Mouse (Mus musculus) ES-E14 (cell line): ENCODE data around the gene Elf5. TPM values are rescaled to one million over a fixed set of nuclear protein-coding genes. Genes with fewer than 3 reads are reported as not detected.

ENCODE experiments used
- DNase-seq: peaks from one replicate; pipeline ENCODE4 v3.0.0-alpha.2; 2013; ENCODE audit warnings: low read depth, low spot score
- H3K27ac ChIP-seq: 2 replicates; pipeline ENCODE4 v1.5.1; 2012; ENCODE audit warnings: low read depth, mild to moderate bottlenecking, low read length, moderate library complexity, mixed read lengths; ENCODE audit not compliant: poor library complexity, insufficient read depth, severe bottlenecking
- H3K36me3 ChIP-seq: 2 replicates; pipeline ENCODE4 v1.6.1; 2012; ENCODE audit warnings: mild to moderate bottlenecking, low read length, moderate library complexity, mixed read lengths; ENCODE audit not compliant: control insufficient read depth, poor library complexity, insufficient read depth, severe bottlenecking
- H3K4me1 ChIP-seq, 2 experiments: fragments of 150-350 bp in 1 of 2; sonication (generic) in 1 of 2; 2 replicates each; pipeline ENCODE4 v1.6.1; 2012; ENCODE audit warnings: low read length in 2 of 2, mild to moderate bottlenecking in 1 of 2, mixed read lengths in 1 of 2; ENCODE audit not compliant: control insufficient read depth in 2 of 2, insufficient read depth in 2 of 2, poor library complexity in 1 of 2
- H3K4me3 ChIP-seq, 2 experiments: fragments of 150-350 bp in 1 of 2; sonication (generic) in 1 of 2; 2 replicates each; pipeline ENCODE4 v1.5.1; 2012; ENCODE audit warnings: low read length in 2 of 2, low read depth in 1 of 2, mild to moderate bottlenecking in 1 of 2, mixed read lengths in 1 of 2; ENCODE audit not compliant: insufficient read depth in 1 of 2, poor library complexity in 1 of 2, severe bottlenecking in 1 of 2
- H3K9ac ChIP-seq: 2 replicates; pipeline ENCODE4 v1.6.1; 2012; ENCODE audit warnings: low read depth, mild to moderate bottlenecking, low read length, mixed read lengths; ENCODE audit not compliant: poor library complexity, insufficient read depth, severe bottlenecking
- H3K9me3 ChIP-seq: fragments of 150-350 bp; sonication (generic); 2 replicates; pipeline ENCODE4 v1.6.1; 2012; ENCODE audit warnings: low read depth, mild to moderate bottlenecking, low read length; ENCODE audit not compliant: control insufficient read depth, insufficient read depth
- CHD2 ChIP-seq: IDR thresholded peaks from 2 replicates; pipeline ENCODE4 v1.6.1; 2014; ENCODE audit warnings: mild to moderate bottlenecking, low read depth, low read length, inconsistent platforms
- HCFC1 ChIP-seq: IDR thresholded peaks from 2 replicates; pipeline ENCODE4 v1.6.1; 2012; ENCODE audit warnings: low read length, inconsistent platforms, borderline replicate concordance; ENCODE audit not compliant: insufficient read depth
- MAFK ChIP-seq: IDR thresholded peaks from 2 replicates; pipeline ENCODE4 v1.6.1; 2014; ENCODE audit warnings: mild to moderate bottlenecking, low read depth, low read length, inconsistent platforms; ENCODE audit not compliant: insufficient read depth
- ZC3H11A ChIP-seq: IDR thresholded peaks from 2 replicates; pipeline ENCODE4 v1.6.1; 2012; ENCODE audit warnings: low read depth, mild to moderate bottlenecking, inconsistent platforms, low read length, borderline replicate concordance
- ZNF384 ChIP-seq: IDR thresholded peaks from 2 replicates; pipeline ENCODE4 v1.6.1; 2012; ENCODE audit warnings: low read depth, low read length, inconsistent platforms
- in situ Hi-C, 2 experiments: fragments of 600-800 bp; cut with MboI; formaldehyde crosslinking; loops; one replicate each; pipeline ENCODE4 v1.15.1; 2025; ENCODE audit warnings: low sequenced_read_pairs in 2 of 2, inconsistent platforms in 1 of 2; ENCODE audit not compliant: unreplicated experiment in 2 of 2
- total RNA-seq: library from RNA; depleted of rRNA; stranded (reverse); fragments of 300-350 nt; gene quantifications from 2 replicates; pipeline ENCODE4 v1.2.3, GENCODE M21; 2012

Gene Elf5
- total RNA-seq, 1 experiment = 0.45 TPM

DNA sequence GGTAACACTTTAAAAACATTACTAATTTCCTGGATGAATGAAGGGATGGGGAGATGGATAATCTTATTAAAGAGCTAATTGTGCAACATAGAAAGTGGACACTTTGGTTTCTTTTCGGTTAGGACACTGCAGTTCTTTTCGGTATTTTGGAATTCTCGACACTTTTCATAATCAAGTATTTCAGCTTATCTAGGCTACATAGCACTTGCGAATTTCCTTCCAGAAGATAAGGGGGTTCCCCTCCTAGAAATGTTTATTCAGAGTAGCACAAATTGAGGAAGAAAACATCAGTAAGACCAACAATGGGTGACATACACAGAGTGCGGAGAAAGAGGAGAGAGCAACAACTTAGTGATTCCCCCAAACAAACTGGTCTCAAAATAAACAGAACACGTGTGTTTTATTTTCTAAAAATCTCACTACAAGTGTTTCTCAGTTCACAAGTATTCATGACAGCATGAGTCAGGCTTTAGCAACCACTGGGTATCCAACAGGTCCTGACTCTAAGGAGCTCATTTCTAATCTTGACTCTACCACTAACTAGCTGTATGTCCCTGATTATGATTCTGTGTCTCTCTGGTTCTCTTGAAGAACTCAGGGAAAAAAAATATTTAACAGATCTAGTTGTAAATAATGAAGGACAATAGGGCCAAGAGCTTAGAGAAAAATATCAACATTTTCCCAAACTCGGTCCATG is 71.9 kb downstream of the Elf5 start:
- TF ChIP-seq HCFC1 (no peak), ZNF384 (no peak), MAFK (no peak), CHD2 (no peak), ZC3H11A (no peak)
- Histone ChIP-seq H3K4me3 (no peak overlapping the region), H3K4me1 (peaks cover 0 to 5% of the 10 kb centered on the region in 2 experiments; a peak in 1 of 4 replicates), H3K36me3 (no peaks in the 10 kb centered on the region; the same call in 1 of the 2 replicates), H3K27ac (no peak overlapping the region), H3K9ac (no peak overlapping the region), H3K9me3 (no peaks in the 10 kb centered on the region)
- no peak for DNase-seq
- in situ Hi-C loops = no loop called here

DNA sequence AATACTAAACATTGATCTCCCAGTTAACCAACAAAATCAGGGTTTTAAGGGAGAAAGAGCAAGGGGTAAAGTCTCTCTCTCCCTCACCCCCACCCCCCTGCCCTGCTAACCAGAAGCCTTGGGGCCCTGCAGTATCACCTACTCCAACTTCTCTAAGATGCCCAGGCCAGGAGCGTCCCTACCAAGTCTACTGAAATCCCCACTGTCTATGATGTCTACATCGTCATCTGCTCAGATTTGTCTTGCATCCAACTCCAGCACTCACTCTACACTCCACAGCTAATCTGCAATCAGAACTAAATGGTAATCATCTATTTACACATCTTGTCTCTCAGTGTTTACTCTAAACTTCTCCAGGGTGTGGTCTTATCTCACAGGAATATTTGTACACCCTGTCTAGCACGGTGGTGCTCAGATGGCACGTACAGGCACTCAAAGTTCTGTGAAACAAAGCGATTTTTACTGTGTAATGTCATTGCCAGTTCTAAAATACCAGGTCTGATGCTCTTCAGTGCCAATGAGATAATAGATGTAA is 72.6 kb downstream of the Elf5 start:
- peak overlapping the region; percentile 81 to 92 for H3K4me3 ChIP-seq
- H3K27ac ChIP-seq = no peak overlapping the region
- no peak overlapping the region for H3K9ac ChIP-seq
- no peaks in the 10 kb centered on the region; the same call in 1 of the 2 replicates for H3K36me3 ChIP-seq
- no peaks in the 10 kb centered on the region for H3K9me3 ChIP-seq
- no peak for DNase-seq
- peaks cover 0 to 5% of the 10 kb centered on the region in 2 experiments; a peak in 1 of 4 replicates for H3K4me1 ChIP-seq
- TF ChIP-seq CHD2 (no peak), ZC3H11A (no peak), HCFC1 (no peak)
- in situ Hi-C loops = no loop called here

DNA sequence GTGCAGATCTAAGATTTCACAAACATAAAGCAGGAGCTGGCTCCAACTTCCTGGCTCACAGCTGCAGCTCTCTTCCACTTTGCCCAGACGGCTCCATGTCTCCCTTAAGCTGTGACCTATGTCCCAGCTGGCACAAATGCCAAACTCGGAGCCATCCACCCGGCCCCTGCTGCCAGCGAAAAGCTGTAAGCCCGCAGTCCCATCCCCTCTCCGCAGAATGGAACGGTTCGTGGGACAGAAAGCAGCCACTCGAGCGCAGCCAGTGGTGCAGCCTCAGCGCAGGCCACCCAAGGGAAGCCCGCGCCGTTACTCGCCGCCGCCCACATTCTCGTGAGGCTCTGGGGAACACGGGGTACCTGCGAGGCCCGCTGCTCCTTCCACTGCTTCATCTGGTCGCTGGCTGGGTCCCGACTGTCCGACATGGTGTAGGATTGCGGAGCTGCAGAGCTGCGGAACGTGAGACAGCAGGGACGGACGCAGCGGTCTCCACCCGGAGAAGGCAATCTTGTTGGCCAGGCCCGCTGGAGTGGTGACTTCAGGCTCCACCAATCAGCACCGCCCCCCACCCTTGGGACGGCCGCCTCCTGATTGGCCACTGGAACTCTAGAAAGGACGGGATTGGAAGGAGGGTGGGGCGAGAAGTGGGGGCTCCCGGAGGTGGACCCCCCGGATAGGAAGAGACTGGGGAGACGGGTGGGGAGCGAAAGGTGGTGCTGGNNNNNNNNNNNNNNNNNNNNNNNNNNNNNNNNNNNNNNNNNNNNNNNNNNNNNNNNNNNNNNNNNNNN is 73.3 kb downstream of the Elf5 start, which contains the start of gene Cat:
Gene Cat, minus strand, starts transcription at position 544 of the 785 bp plus-strand sequence.
- Histone ChIP-seq H3K9me3 (no peaks in the 10 kb centered on the region), H3K4me1 (peaks cover 0 to 5% of the 10 kb centered on the region in 2 experiments; a peak in 1 of 4 replicates), H3K9ac (peak within 1 kb of the TSS; percentile 84), H3K36me3 (no peaks in the 10 kb centered on the region; the same call in 1 of the 2 replicates), H3K27ac (peak within 1 kb of the TSS; percentile 1; the same call in 1 of the 2 replicates), H3K4me3 (peak within 1 kb of the TSS; percentile 81 to 92)
- peak; percentile 79 for DNase-seq
- in situ Hi-C loops = no loop called here
- TF ChIP-seq MAFK (no peak), CHD2 (peak; percentile 51; the same call in 1 of the 2 replicates)

DNA sequence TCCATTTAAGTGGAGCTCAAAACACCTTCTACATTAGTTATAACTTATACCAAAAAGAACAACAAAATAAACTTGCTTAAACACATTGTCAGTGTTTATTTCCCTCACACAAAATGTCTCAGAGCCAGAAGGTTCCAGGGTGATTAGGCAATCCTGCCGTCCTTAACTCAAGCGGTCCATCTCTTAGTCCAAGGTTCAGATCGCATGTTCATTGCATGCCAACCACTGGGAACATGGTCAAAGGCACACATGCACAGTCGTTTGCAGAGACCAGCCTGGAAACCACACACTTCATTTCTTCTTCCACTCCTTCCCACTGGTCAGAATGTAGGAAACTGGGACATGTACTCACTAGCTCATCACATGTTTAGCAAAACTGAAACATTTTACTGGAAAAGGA is 81.0 kb downstream of the Elf5 start:
- Histone ChIP-seq H3K4me1 (no peaks in the 10 kb centered on the region), H3K27ac (no peak overlapping the region), H3K36me3 (no peaks in the 10 kb centered on the region), H3K9me3 (no peaks in the 10 kb centered on the region), H3K9ac (no peak overlapping the region), H3K4me3 (no peak overlapping the region)
- in situ Hi-C loops = no loop called here
- TF ChIP-seq MAFK (no peak), CHD2 (no peak), HCFC1 (no peak), ZC3H11A (no peak), ZNF384 (no peak)
- DNase-seq = no peak
